Mouse (Mus musculus): ENCODE measurements around the gene Zbtb16. TPM values are rescaled to one million over a fixed set of nuclear protein-coding genes. Genes with fewer than 3 reads are reported as not detected.

Gene Zbtb16
- polyA plus RNA-seq, 1 experiment: not detected

DNA sequence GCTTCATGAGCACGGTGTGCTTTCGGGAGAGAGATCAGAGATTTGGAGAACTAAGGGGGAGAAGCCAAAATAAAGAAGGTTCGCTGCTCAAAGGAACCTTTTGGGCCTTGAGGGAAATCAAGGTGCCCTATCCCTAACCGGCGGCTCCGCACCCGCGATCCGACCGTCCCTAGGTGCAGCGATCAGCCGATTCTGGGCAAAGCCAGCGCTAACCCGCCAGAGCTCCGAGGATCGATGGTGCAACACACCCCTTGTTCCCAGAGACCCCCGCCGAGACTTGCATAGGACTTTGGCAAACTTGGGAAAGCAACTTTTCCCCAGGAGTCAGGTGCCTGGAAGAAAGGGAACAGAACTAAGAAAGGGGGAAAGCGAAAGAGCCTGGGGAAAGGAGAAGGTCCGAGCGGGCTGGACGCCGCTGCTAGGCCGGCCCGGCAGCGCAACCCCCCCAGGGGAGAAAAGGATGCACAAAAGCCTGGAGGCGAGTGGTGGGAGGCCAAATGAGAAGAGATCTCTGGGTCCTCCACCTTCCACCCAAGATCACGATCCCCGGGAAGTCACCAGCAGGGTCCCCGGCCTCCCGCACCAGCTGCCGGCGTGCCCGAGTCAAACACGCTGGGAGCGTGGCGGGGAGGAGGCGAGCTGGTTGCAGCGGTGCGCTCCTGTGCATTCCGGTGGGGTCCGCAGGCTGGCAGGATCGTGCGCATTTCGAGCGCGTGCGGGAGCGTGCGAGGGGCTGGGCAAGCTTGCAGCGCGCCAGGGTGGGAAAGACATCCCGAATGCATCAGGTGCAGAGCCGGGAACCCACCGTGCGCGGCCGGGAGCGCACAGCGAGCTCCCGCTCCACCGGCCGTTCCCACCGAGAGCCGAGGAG lies 1.2 kb downstream of the Zbtb16 start:
- Histone ChIP-seq H3K4me3 (no peak overlapping the region), H3K27me3 (ENCODE audit: control insufficient read depth, insufficient read depth, insufficient read length) (peaks cover 24% of the 10 kb centered on the region), H3K79me2 (ENCODE audit: control insufficient read depth, insufficient read depth) (no peaks in the 10 kb centered on the region), H3ac (ENCODE audit: control insufficient read depth, insufficient read length) (no peak overlapping the region), H3K4me2 (ENCODE audit: low read depth) (no peak overlapping the region), H3K36me3 (ENCODE audit: control insufficient read depth, insufficient read depth) (no peaks in the 10 kb centered on the region)
- TF ChIP-seq POLR2A (IDR thresholded peaks at IDR 0.05; ENCODE audit: insufficient read length, low read depth): no peak
- no peak for TF ChIP-seq MAX (IDR thresholded peaks at IDR 0.05; ENCODE audit: low read depth)
- TF ChIP-seq MYOD1 (IDR thresholded peaks at IDR 0.05; ENCODE audit: control insufficient read depth in 1 of 3, insufficient read length in 2 of 3, low read depth in 2 of 3): no peak
- TF ChIP-seq E2F4 (IDR thresholded peaks at IDR 0.05; ENCODE audit: insufficient read depth): no peak
- no peak for TF ChIP-seq USF1 (IDR thresholded peaks at IDR 0.05; ENCODE audit: low read depth)
- TF ChIP-seq TCF3 (IDR thresholded peaks at IDR 0.05; ENCODE audit: insufficient read length, low read depth): no peak
- TF ChIP-seq POLR2AphosphoS2 (IDR thresholded peaks at IDR 0.05; ENCODE audit: insufficient read length, low read depth): no peak
- TF ChIP-seq TCF12 (IDR thresholded peaks at IDR 0.05; ENCODE audit: insufficient read depth, poor library complexity, severe bottlenecking): no peak
- TF ChIP-seq SRF (IDR thresholded peaks at IDR 0.05; ENCODE audit: control insufficient read depth, insufficient read length, low read depth): no peak
- no peak for TF ChIP-seq CEBPB (IDR thresholded peaks at IDR 0.05; ENCODE audit: insufficient read depth, poor library complexity, severe bottlenecking)
- TF ChIP-seq REST (IDR thresholded peaks at IDR 0.05; ENCODE audit: insufficient read depth, insufficient read length): no peak
- no peak for TF ChIP-seq MYOG (IDR thresholded peaks at IDR 0.05; ENCODE audit: control insufficient read depth in 1 of 3, insufficient read depth in 1 of 3, insufficient read length in 2 of 3, low read depth in 2 of 3)

- no peak for TF ChIP-seq USF1 (IDR thresholded peaks at IDR 0.05; ENCODE audit: low read depth)
- no peak for TF ChIP-seq CEBPB (IDR thresholded peaks at IDR 0.05; ENCODE audit: insufficient read depth, poor library complexity, severe bottlenecking)
- peaks cover 24% of the 10 kb centered on the region for H3K27me3 ChIP-seq (ENCODE audit: control insufficient read depth, insufficient read depth, insufficient read length)
- no peak overlapping the region for H3ac ChIP-seq (ENCODE audit: control insufficient read depth, insufficient read length)
- no peak overlapping the region for H3K4me2 ChIP-seq (ENCODE audit: low read depth)
- no peak overlapping the region for H3K4me3 ChIP-seq
- no peaks in the 10 kb centered on the region for H3K36me3 ChIP-seq (ENCODE audit: control insufficient read depth, insufficient read depth)
- H3K79me2 ChIP-seq (ENCODE audit: control insufficient read depth, insufficient read depth): no peaks in the 10 kb centered on the region
Measured at GRCm38 (mm10) chr9:48834006-48834405, 2.0 kb downstream of the Zbtb16 start.

DNA sequence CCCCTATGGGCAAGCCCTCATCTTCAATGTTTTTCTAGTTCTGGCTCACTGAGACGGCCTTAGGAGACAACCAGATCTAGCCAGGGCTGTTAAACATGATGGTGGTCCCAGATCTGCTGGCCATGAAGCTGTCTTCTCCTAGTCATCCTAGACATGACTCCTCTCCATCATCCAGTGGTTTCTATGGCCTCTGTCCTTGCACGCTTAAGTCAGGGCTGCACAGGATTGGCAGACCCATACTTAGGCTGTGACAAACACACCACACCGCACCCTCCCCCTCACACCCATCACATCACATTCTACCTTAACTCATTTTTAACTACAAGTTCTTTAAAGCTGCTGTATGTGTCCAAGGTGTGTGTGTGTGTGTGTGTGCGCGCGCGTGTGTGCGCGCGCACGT lies 2.5 kb downstream of the Zbtb16 start:
- TF ChIP-seq USF1 (IDR thresholded peaks at IDR 0.05; ENCODE audit: low read depth) (no peak), MYOD1 (IDR thresholded peaks at IDR 0.05; ENCODE audit: control insufficient read depth in 1 of 3, insufficient read length in 2 of 3, low read depth in 2 of 3) (no peak), SRF (IDR thresholded peaks at IDR 0.05; ENCODE audit: control insufficient read depth, insufficient read length, low read depth) (no peak), TCF12 (IDR thresholded peaks at IDR 0.05; ENCODE audit: insufficient read depth, poor library complexity, severe bottlenecking) (no peak), TCF3 (IDR thresholded peaks at IDR 0.05; ENCODE audit: insufficient read length, low read depth) (no peak), POLR2AphosphoS2 (IDR thresholded peaks at IDR 0.05; ENCODE audit: insufficient read length, low read depth) (no peak), CEBPB (IDR thresholded peaks at IDR 0.05; ENCODE audit: insufficient read depth, poor library complexity, severe bottlenecking) (no peak), POLR2A (IDR thresholded peaks at IDR 0.05; ENCODE audit: insufficient read length, low read depth) (no peak)
- no peak overlapping the region for H3K4me2 ChIP-seq (ENCODE audit: low read depth)

DNA sequence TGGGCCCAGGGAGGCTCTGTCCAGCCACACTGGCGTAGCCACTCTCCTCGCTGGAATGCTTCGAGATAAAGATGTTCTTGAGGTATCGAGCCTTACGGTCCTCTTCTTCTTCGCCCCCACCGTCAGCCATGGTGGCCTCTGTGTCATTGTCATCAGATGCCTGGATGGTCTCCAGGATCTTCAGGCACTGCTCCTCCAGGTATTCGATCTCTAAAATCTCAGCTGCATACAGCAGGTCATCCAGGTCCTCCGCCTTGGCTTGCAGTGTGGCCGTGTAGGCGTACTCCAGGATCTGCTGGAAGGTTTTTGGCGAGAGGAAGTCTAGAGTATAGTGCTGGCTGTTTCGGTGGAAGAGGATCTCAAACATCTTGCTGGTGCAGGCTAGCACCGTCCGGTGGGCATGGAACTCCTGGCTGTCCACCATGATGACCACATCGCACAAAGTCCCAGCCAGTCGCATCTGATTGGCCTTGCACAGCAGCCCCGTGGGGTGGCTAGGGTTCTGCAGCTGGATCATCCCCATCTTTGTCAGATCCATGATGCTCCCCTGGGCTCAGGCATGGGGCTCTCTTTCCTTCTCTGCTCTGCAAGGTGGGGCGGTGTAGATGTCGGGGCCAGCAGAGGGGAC lies 3.4 kb downstream of the Zbtb16 start:
- no peak overlapping the region for H3K4me2 ChIP-seq (ENCODE audit: low read depth)
- TF ChIP-seq POLR2A (IDR thresholded peaks at IDR 0.05; ENCODE audit: insufficient read length, low read depth): no peak
- no peak for TF ChIP-seq POLR2AphosphoS2 (IDR thresholded peaks at IDR 0.05; ENCODE audit: insufficient read length, low read depth)
- TF ChIP-seq MYOD1 (IDR thresholded peaks at IDR 0.05; ENCODE audit: control insufficient read depth in 1 of 3, insufficient read length in 2 of 3, low read depth in 2 of 3): no peak
- no peak for TF ChIP-seq MAX (IDR thresholded peaks at IDR 0.05; ENCODE audit: low read depth)
- TF ChIP-seq CEBPB (IDR thresholded peaks at IDR 0.05; ENCODE audit: insufficient read depth, poor library complexity, severe bottlenecking): no peak
- TF ChIP-seq TCF3 (IDR thresholded peaks at IDR 0.05; ENCODE audit: insufficient read length, low read depth): no peak
- no peak for TF ChIP-seq E2F4 (IDR thresholded peaks at IDR 0.05; ENCODE audit: insufficient read depth)
- TF ChIP-seq REST (IDR thresholded peaks at IDR 0.05; ENCODE audit: insufficient read depth, insufficient read length): no peak
- no peak for TF ChIP-seq USF1 (IDR thresholded peaks at IDR 0.05; ENCODE audit: low read depth)
- TF ChIP-seq SRF (IDR thresholded peaks at IDR 0.05; ENCODE audit: control insufficient read depth, insufficient read length, low read depth): no peak
- TF ChIP-seq MYOG (IDR thresholded peaks at IDR 0.05; ENCODE audit: control insufficient read depth in 1 of 3, insufficient read depth in 1 of 3, insufficient read length in 2 of 3, low read depth in 2 of 3): no peak
- no peak for TF ChIP-seq TCF12 (IDR thresholded peaks at IDR 0.05; ENCODE audit: insufficient read depth, poor library complexity, severe bottlenecking)
- H3K79me2 ChIP-seq (ENCODE audit: control insufficient read depth, insufficient read depth): no peaks in the 10 kb centered on the region
- H3K27me3 ChIP-seq (ENCODE audit: control insufficient read depth, insufficient read depth, insufficient read length): peaks cover 24% of the 10 kb centered on the region
- no peak overlapping the region for H3K4me3 ChIP-seq
- no peaks in the 10 kb centered on the region for H3K36me3 ChIP-seq (ENCODE audit: control insufficient read depth, insufficient read depth)
- H3ac ChIP-seq (ENCODE audit: control insufficient read depth, insufficient read length): no peak overlapping the region

More for the DNA sequence above, 2.5 kb downstream of the Zbtb16 start:
- H3K4me3 ChIP-seq: no peak overlapping the region
- H3K79me2 ChIP-seq (ENCODE audit: control insufficient read depth, insufficient read depth): no peaks in the 10 kb centered on the region
- peaks cover 24% of the 10 kb centered on the region for H3K27me3 ChIP-seq (ENCODE audit: control insufficient read depth, insufficient read depth, insufficient read length)
- no peak overlapping the region for H3ac ChIP-seq (ENCODE audit: control insufficient read depth, insufficient read length)
- H3K36me3 ChIP-seq (ENCODE audit: control insufficient read depth, insufficient read depth): no peaks in the 10 kb centered on the region
